Mouse (Mus musculus): Measurements from ENCODE around the gene Uvrag.

Uvrag gene

GRCm38 (mm10) chr7:99015419-99015818 lies 125.5 kb downstream of the Uvrag start:
- no peak for DNase-seq

- DNase-seq = no peak
Measured at GRCm38 (mm10) chr7:99014620-99015019, 126.3 kb downstream of the Uvrag start.

- no peak for DNase-seq
Measured at GRCm38 (mm10) chr7:99007506-99008354, 133.2 kb downstream of the Uvrag start.

DNA sequence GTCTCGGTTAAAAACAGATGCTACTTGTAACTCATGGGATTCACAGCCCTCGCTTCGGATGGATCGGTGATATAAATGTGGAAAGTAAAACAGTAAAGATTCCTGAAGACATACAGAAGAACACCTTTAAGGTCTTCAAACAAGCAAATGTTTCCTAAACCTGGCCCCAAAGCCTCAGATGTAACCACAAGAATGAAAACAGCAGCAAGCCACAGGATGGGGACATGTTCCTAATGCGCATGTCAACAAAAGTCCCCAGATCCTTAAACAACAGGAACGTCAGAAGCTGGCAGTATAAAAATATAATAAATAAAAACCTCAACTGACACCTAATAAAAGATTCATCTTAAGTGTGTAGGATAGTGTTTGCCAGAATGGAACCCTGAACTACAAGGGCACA lies 137.7 kb downstream of the Uvrag start:
- DNase-seq = no peak

DNA sequence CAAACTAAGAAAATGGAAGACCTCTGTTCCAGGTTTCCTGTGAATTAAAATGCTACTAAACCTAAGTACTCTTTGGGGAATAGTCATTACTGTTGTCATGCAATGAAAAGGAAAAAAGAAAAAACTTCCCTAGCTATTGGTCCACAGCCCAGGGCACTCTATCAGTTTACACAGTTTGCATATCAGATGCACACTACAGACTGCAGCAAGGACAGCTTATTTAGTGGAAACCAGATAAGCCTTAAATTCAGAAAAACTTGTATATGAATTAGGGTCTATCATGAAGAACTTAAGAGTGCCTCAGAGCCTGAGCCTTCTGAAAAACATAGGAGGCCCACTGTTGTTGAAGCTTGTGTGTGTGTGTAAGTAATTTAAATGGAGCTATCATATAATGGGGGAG lies 142.2 kb downstream of the Uvrag start:
- DNase-seq = no peak

DNA sequence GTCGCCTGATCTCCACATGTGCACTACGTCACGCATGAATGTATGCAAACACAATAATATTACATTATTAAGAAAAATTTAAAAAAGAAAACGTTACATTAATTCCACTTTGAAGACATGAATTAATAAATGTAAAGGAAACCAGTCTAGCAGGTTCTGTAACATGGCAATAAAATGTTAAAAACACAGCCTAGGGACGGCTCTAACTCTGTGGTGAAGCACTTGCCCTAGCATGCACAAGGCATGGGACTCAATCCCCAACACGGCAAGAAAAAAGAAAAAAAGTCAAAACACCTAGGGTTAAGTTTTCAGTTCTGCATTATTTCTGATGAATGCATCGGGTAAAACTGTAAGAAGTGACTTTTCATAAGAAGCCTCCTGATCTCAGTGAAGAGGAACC lies 143.2 kb downstream of the Uvrag start:
- DNase-seq = no peak

DNA sequence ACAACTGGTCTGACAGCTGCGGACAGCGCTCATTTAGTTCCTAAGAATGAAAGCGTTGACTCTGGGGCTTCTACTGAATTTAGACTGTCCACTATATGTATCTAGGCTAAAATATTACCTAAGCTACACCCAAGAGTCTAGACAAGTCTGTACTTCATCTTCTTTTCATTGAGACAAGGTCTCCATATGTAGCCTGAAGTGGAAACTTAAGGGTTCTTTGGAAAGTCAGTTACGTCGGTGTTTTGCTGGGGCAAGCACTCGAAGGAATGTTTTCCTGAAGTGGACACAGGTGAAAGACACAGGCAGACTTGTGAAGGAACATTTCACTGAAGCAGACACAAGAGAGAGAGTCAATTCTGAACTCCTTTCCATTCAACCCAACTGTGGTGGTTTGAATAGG lies 144.2 kb downstream of the Uvrag start:
- DNase-seq = no peak

- no peak for DNase-seq
Measured at GRCm38 (mm10) chr7:98995126-98995727, 145.7 kb downstream of the Uvrag start.

- DNase-seq = no peak
Measured at GRCm38 (mm10) chr7:98994137-98994536, 146.8 kb downstream of the Uvrag start.

- DNase-seq = peak; percentile 9 to 38
Measured at GRCm38 (mm10) chr7:98993395-98993794, 147.5 kb downstream of the Uvrag start.

DNA sequence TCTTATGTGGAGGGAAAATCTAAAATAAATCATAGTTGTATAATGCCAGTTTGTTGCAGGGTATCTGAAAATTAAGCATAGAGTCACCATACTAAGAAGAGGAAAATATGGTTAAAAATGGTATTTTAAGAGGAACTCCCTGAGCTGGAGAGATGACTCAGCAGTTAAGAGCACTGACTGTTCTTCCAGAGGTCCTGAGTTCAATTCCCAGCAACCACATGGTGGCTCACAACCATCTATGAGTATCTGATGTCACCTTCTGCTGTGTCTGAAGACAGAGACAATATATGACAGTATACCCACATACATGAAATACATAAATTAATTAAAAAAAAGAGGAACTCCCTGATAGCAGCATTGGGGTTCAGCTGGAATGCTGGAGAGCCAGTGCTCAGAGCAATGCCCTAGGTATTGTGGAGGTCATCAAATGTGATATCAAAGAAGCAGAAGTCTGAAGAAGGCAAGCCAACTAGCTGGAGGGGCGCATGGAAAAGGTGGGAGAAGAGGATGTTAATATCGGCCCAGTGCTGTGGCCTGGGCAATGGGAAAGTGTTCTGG lies 149.7 kb downstream of the Uvrag start:
- no peak for DNase-seq

DNA sequence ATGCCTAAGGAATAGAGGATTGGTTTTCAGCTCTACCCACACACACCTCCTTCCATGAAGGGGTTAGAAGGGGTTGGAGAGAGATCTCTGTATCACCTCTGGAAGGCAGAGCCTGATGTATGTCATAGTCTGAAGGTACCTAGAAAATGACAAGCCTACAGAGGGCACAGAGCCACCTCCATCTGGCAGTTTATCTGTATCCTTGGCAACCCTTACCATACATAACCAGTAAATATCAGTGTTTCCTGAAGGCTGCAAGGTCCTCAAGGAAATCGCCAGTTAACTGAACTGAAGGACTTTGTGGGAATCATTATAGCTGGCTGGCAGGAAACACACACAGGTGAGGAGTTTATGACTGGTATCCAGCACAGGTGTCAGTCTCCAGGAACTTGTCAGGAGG lies 150.4 kb downstream of the Uvrag start:
- no peak for DNase-seq

DNA sequence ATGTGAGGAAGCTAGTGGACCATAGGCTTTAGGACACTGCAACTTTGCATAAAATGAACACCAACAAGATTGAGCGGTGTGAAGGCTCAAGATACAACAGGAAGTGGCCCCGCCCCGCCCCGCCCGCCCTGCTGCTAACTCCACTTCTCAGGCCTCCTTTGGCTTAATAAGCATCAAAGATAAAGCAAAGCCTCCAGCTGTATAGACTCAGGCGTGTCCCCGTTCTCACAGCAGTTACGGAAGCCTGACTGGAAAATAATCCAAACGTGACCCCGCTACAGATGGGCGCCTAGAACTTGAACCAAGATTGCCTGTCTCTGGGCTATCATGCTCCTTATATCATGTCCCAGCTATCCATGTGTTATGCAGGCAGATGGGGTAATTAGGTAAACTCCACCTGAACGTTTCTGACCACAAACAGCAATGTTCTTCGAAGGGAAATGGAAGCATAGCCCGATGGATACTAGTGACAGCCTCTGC lies 153.9 kb downstream of the Uvrag start:
- DNase-seq = no peak

DNA sequence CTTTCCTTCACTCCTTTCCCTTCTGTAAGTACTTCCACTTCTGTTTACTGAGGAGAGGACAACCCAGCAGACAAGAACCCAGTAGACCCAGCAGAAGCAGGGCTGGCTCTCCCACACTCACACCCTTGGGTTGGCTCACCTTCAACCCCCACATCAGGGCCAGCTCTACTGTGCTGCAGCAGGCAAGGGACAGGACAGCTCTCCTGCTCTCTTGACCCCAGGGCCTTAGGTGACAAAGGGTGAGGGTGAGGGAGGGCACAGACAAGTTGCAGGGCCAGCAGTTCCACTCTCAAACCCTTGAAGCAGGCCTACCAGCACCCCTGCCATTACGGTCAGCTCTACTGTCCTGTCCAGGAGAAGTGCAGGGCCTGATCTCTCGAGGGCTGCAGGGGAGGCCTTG lies 155.0 kb downstream of the Uvrag start:
- no peak for DNase-seq

GRCm38 (mm10) chr7:98985489-98985888 lies 155.5 kb downstream of the Uvrag start:
- no peak for DNase-seq

GRCm38 (mm10) chr7:98984319-98984718 lies 156.6 kb downstream of the Uvrag start:
- DNase-seq = no peak

DNA sequence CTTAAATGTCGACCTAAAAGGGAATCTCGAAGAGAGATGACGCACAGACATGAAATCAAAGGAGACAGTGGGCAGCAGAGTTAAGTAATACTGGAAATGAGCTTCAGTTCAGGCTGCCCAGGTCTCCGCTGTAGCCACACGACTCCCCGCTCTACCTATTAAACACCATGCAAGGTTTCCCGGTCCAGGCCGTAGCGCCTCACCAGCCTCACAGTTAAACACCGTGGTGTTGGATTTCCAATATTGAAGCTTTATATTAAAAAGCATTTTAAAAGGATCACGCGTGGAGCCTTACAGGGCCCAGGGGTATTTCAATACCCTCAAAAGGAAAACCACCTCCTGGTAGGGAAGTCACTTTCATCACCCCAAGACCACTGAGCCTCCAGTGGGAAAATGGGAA lies 157.9 kb downstream of the Uvrag start:
- no peak for DNase-seq

GRCm38 (mm10) chr7:98981423-98981822 lies 159.5 kb downstream of the Uvrag start:
- DNase-seq = no peak

GRCm38 (mm10) chr7:98976839-98977457 lies 164.0 kb downstream of the Uvrag start:
- no peak for DNase-seq

DNA sequence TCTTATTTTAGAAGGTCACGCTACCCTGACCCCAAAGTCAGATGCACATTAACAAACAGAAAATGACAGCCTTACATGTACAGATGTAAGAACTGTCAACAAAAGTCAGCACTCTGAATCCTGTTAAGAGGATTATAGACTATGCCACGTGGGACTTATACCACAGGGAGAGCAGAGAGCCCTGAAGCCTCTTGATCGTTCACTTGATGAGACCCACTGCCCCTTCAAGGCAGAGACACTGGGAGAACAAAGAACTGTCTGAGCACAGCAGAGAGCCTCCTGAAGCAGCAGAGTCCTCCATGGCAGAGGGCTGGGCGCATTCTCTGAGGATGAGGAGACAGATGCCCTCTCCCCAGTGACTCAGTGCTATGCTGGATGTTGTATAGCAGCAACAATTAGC lies 166.4 kb downstream of the Uvrag start:
- DNase-seq = no peak

- DNase-seq = no peak
Measured at GRCm38 (mm10) chr7:98970721-98971120, 170.2 kb downstream of the Uvrag start.

GRCm38 (mm10) chr7:98968741-98969395 lies 172.1 kb downstream of the Uvrag start:
- DNase-seq = no peak

DNA sequence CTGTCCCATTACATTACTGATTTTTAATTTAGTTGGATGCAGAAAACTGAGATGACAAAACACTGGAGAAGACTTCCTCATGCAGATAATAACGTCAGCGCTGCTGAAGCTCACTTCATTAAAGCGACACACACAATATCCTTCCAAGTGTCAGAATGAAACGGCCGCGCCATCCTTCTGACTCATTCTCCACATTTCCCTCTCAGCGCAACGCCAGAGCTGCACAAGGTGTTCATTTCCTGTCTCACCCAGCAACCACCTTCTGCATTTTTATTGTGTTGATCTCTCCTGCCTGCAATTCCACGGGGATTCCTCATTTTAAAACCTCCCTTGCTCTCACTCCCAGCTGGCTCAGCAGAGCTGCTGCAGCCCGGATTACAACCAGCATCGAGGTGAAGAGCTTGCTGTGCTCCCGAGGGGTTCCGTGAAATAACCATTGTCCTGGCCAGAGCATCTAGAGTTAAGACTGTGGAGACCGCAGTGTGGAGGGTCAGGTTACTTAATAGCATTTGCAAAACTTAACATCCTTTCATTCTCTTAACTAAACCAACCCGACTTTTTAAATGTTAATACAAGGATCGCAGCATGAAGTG lies 172.8 kb downstream of the Uvrag start:
- DNase-seq = no peak
